Mouse (Mus musculus) stomach, postnatal 0 days (tissue): ENCODE data around the gene Rhov.

Experiments used
- CTCF ChIP-seq: IDR thresholded peaks from 2 replicates; pipeline ENCODE4 v1.5.1; 2016; ENCODE audit warnings: antibody characterized with exemption, low read depth, mild to moderate bottlenecking, moderate library complexity
- EP300 ChIP-seq: optimal IDR thresholded peaks from 2 replicates; pipeline ENCODE3; 2016; ENCODE audit warnings: antibody characterized with exemption

- no peak for TF ChIP-seq CTCF
- no peak for TF ChIP-seq EP300
These were observed 25.8 kb downstream of the Rhov start for GRCm38 (mm10) chr2:119245246-119245645.
